Mouse (Mus musculus) CD4-positive, CD25-positive, alpha-beta regulatory T cell, adult 2 months (primary cell): Measurements from ENCODE around the gene Mup5.
"Not testable (repeated sequence)": the region's sequence is repeated elsewhere in the genome, so short reads cannot be mapped to it uniquely, and the experiment has no call there.

ENCODE experiments used
- DNase-seq: peaks from one replicate; pipeline ENCODE4 v3.0.0-alpha.2; 2012; ENCODE audit warnings: low read depth, low spot score

Gene Mup5

DNA sequence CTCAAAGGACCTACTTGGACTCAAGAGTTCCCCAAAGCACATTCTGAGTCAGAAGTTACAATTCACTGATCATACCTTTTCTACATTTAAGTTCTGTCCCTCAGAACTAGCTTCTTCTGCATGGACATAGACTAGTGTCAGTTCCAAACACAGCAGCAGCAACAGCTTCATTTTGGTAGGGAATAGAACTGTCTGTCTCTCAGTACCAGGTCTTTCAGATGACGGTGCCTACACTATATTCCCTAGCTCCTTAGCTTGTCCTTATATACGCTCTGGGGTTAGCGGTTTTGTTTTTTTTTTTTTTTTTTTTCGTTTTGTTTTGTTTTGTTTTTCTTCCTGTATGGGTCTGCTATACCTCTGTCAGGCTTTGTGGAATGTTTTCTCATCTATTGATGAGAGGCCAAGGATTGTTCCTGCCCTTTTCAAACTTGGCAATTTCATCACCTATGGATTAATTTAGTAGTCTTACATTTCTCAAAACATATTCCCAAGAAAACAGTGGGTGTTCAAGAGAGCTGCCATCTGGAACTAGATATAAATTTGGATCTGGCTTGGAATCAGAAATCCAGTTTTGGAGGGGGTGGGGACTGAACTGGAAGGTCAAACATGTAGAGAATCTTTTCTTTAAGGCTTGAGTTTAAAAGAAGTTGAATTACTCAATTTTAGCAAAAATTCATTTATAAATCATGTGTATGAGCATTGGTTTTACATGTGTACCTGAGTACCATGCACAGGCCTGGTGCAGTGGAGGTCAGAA is at the start of gene Mup5:
Gene Mup5, minus strand, starts transcription at position 282 of the 757 bp plus-strand sequence.
- no peak for DNase-seq

- DNase-seq = no peak
Measured at GRCm38 (mm10) chr4:61858160-61858559, 23.1 kb upstream of the Mup5 start.

DNA sequence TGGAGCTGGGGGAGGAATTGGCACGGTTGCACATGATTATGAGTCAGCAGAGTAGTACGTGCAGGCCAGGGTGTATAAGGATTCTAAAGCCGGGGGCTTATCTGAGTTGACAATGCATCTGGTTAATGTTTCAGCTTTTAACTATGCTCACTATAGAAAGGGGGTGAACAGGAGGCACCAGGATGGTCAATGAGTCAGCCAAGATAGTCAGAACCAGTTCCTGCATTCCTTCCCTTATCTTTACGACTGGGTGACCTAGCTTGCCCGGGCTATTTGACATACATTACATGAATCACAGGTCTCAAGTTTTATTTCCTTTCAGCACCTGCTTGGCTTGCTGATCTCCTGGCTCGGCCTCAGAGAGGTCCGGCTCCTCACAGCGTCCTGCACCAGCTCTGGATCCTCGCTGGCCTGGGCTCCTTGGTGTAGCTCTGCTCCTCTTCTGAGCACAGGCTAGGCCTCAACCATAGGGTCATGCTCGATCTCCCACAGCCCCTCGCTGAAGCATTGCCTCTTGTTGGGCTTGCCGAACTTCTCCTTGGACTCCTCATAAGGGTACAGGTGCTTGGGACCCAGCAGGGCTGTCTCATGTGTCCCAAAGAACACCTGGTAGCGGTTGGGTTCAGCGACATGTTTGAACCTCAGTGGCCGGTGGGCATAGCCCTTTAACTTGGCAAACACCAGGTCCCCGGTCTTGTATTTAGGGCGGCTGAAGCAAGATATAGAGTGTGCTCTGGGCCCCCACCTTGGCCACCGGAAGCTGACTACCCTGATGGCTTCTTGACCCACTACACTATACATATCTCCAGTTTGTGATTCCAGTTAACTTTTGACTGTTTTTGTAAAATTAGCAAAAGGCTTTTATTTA is 21.0 kb upstream of the Mup5 start:
- DNase-seq = no peak

DNA sequence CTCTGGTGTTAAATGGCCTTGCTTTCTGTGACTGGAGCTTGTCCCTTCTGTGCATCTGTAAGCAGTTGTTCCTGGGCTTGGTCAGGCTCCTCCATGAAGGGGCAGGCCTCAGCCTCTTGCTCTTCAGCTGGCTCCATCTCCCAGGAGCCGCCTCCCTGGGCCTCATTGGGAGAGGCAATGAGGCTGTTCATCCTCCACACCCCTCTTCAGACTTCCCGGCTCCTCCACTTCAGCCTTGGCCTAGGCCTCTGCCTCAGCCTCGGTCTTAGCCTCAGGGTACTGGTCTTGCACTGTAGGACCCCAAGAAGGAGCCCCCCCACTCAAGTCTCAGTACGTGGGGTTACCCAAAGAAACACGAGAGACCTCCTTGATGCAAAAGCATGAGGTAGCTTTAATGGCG is 20.3 kb upstream of the Mup5 start:
- no peak for DNase-seq

DNA sequence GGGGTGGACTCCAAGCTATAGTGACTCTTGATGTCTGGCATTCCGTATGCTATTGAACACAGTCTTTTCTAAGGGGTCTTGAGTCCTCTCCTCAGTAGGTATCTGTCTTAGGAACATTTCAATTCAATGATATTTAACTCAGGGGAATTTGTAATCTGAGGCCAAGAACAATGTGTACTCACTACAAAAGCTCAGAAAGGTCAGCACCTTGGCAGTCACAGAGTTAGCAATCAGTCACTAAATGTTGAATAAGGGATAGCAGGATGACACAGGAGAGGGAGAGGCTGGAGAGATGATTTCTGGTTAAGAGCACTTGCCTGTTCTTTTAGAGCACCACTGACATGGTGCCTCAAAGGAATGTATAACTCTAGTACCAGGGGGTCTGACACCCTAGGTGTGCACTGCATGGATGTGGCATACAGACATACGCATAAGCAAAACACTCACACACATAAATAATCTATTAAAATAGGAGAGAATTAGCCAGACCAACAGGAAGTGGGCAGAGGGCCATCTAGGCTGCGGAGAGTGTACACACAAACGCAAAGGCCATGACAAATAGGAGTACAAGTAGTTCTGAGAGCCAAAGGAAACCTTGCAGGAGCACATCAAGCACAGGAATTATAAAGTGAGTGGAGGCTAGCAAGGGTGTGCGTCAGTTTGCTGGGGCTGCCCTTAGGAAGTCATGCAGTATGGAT is 9.9 kb upstream of the Mup5 start:
- DNase-seq = no peak

- DNase-seq = no peak
Measured at GRCm38 (mm10) chr4:61829211-61829610, 5.8 kb downstream of the Mup5 start.

GRCm38 (mm10) chr4:61823185-61823584 is 11.8 kb downstream of the Mup5 start:
- no peak for DNase-seq

DNA sequence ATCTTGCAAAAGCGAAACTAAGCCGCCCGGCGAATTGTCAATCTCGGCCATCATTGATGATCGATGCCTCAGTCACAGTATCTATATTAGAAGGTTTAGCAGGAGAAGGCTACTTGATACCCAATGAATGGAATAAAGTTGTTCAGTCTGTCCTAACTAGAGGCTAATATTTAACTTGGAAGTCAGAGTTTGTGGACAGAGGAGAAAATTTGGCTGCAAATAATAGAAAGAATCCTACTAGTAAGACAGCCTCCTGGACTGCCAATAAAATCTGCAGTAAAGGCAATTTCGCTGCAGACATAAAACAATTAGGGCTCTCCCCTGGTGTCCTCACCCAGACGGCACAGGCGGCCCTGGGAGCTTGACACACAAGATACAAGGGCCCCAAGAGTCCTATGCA is 12.5 kb downstream of the Mup5 start:
- DNase-seq = not testable (repeated sequence)

- no peak for DNase-seq
Measured at GRCm38 (mm10) chr4:61815602-61816001, 19.4 kb downstream of the Mup5 start.

- no peak for DNase-seq
Measured at GRCm38 (mm10) chr4:61813435-61813834, 21.6 kb downstream of the Mup5 start.

DNA sequence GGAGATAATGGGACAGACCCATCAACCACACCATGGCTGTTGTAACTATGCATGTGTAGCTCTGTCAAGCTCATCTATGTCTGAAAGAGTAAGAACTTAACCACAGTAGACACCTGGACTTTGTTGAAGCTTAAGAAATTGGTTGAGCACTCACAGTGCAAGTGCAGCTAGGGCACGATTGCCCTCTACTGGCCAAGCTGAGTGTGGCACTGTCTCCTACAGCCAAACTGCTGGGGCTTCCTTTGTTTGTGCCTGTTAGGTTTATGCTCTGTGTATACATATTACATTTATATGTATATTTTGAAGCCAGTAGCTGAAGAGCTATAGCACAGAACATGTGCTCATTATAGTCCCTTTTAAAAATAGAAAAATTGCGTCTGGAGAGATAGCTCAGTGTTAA is 23.8 kb downstream of the Mup5 start:
- not testable (repeated sequence) for DNase-seq

DNA sequence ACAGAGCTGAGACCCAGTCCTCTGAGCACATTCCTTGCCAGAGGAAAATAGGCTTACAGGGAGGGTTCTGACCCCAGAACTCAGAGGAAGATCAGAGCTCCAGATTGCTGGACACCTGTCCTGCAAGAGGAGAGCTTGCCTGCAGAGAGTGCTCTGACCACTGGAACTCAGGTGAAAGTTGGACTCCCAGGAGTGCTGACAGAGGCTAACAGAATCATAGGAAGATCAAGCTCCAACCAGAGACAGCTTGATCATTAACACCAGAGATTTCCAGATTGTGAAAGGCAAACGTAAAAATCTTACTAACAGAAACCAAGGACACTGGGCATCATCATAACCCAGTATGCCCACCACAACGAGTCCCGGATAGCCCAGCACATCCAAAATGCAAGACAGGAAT is 26.1 kb downstream of the Mup5 start:
- not testable (repeated sequence) for DNase-seq

GRCm38 (mm10) chr4:61789699-61790098 is 45.3 kb downstream of the Mup5 start:
- DNase-seq = not testable (repeated sequence)

- DNase-seq = not testable (repeated sequence)
Measured at GRCm38 (mm10) chr4:61784231-61784630, 50.8 kb downstream of the Mup5 start.

- DNase-seq = not testable (repeated sequence)
Measured at GRCm38 (mm10) chr4:61782169-61782568, 52.9 kb downstream of the Mup5 start, which contains the start of gene Mup19. Gene Mup19 (minus strand): TSS chr4:61782269.
